Mouse (Mus musculus): ENCODE measurements around the gene A930009A15Rik. TPM values are rescaled to one million over a fixed set of nuclear protein-coding genes. Genes with fewer than 3 reads are reported as not detected.

Gene A930009A15Rik
- total and polyA plus RNA-seq, 3 experiments = not detected

DNA sequence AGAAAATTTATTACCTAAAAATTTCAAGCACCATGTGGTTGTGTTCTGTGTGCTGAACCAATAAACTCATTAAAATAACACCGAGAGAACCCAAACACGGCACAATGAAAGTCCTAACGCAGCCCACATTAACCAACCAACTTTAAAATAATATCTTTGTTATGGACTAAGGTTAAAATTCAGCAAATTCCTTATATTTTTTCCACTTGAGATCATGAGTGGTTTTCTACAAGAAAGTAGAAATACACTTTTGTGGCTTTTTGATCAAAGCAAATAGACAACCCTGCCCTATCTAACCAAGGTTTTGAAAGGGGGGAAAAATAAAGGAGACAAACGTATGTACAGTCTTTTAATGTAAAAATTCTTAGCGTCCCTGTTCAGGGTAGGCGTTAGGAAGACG is 9.3 kb downstream of the A930009A15Rik start:
- peaks cover 39% of the 10 kb centered on the region for H3K9me3 ChIP-seq (replicated peaks)
- no peak for TF ChIP-seq GATA2 (IDR thresholded peaks at IDR 0.05; ENCODE audit: borderline replicate concordance, low read depth, low read length)
- no peak for TF ChIP-seq POLR2AphosphoS5 (IDR thresholded peaks at IDR 0.05; ENCODE audit: insufficient replicate concordance, low read depth, low read length)
- no peak for TF ChIP-seq CTCF (IDR thresholded peaks at IDR 0.05; ENCODE audit: low read depth, low read length)
- no peak for TF ChIP-seq TAL1 (conservative IDR thresholded peaks at IDR 0.05; ENCODE audit: low read depth, low read length)
- TF ChIP-seq GATA1 (IDR thresholded peaks at IDR 0.05; ENCODE audit: borderline replicate concordance, low read length) = no peak
- no peaks in the 10 kb centered on the region for H3K27me3 ChIP-seq (ENCODE audit: insufficient read depth, low read length)
- ATAC-seq (ENCODE audit: extremely low read depth, insufficient number of reproducible peaks, low FRiP score, poor library complexity, severe bottlenecking) = no peak
- H3K4me3 ChIP-seq (ENCODE audit: low read depth, low read length) = no peak overlapping the region
- H3K36me3 ChIP-seq (replicated peaks) = no peaks in the 10 kb centered on the region
- no peak for DNase-seq (ENCODE audit: low spot score)
- no peaks in the 10 kb centered on the region for H3K4me1 ChIP-seq (ENCODE audit: insufficient read depth, low read depth, low read length)

DNA sequence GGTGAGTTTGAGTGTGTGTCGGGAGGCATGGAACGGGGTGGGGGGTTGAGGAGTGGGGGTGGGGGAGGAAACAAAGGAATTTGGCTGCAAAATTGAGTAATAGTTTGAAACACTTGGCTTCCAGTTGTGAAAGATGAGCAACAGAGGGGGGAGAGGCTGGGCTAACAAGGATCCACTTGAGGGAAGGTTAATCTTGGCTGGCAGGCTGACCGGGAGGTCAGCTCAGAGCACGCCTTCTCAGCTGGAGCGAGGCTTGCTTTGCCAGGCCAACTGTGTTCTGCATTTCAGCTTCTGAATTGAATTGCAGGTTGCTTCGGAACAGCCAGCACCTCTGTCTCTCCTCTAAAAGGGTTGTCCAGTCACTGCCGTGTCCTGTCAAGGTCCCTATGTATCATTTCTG is 9.7 kb downstream of the A930009A15Rik start:
- Histone ChIP-seq H3K4me1 (ENCODE audit: insufficient read depth, low read depth, low read length) (no peaks in the 10 kb centered on the region), H3K36me3 (replicated peaks) (no peaks in the 10 kb centered on the region), H3K9me3 (replicated peaks) (peaks cover 36% of the 10 kb centered on the region), H3K4me3 (ENCODE audit: low read depth, low read length) (no peak overlapping the region), H3K27me3 (ENCODE audit: insufficient read depth, low read length) (no peaks in the 10 kb centered on the region)
- DNase-seq (ENCODE audit: low spot score) (no peak), ATAC-seq (ENCODE audit: extremely low read depth, insufficient number of reproducible peaks, low FRiP score, poor library complexity, severe bottlenecking) (no peak)
- TF ChIP-seq GATA1 (IDR thresholded peaks at IDR 0.05; ENCODE audit: borderline replicate concordance, low read length) = no peak
- no peak for TF ChIP-seq CTCF (IDR thresholded peaks at IDR 0.05; ENCODE audit: low read depth, low read length)
- no peak for TF ChIP-seq TAL1 (conservative IDR thresholded peaks at IDR 0.05; ENCODE audit: low read depth, low read length)
- no peak for TF ChIP-seq POLR2AphosphoS5 (IDR thresholded peaks at IDR 0.05; ENCODE audit: insufficient replicate concordance, low read depth, low read length)
- no peak for TF ChIP-seq GATA2 (IDR thresholded peaks at IDR 0.05; ENCODE audit: borderline replicate concordance, low read depth, low read length)

DNA sequence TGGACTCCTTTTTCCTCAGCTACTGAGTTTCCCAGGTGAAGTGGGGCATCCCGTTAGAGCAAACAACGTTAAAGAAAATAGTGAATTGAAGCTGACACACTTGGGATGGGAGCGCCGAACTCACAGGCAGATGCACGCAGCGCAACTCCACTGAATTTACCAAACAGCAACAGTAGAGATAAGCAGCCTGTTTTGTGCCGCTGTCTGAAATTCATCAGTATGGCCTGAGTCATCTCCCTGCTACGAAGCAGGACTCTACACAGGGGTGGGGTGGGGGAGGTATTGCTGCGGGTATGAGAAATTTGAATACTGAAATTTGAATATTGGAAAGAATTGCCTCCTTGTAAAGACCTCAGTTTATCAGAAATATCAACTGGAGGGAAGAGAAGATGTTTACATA is 12.2 kb downstream of the A930009A15Rik start:
- no peak overlapping the region for H3K4me3 ChIP-seq (ENCODE audit: low read depth, low read length)
- ATAC-seq (ENCODE audit: extremely low read depth, insufficient number of reproducible peaks, low FRiP score, poor library complexity, severe bottlenecking) = no peak

DNA sequence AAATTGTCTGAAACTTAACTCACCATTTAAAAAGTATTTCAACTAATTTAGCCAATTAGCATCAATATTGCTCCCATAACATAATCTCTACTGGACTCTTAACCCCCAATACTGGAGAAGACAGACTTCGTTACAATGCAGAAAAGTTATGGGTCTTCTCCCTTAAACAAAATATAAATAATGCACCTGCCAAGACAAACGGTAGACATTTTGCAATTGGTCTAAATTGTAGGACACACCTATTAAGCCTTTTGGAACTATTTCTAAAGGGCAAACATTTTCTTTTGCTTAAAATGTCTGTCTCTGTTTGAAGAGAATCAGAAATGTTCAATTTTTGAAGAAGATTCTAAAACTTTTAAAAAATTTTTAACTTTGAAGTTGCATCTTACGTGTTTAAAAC is 13.3 kb downstream of the A930009A15Rik start:
- no peak overlapping the region for H3K4me3 ChIP-seq (ENCODE audit: low read depth, low read length)
- no peaks in the 10 kb centered on the region for H3K4me1 ChIP-seq (ENCODE audit: insufficient read depth, low read depth, low read length)
- TF ChIP-seq GATA2 (IDR thresholded peaks at IDR 0.05; ENCODE audit: borderline replicate concordance, low read depth, low read length) (no peak), POLR2AphosphoS5 (IDR thresholded peaks at IDR 0.05; ENCODE audit: insufficient replicate concordance, low read depth, low read length) (no peak), CTCF (IDR thresholded peaks at IDR 0.05; ENCODE audit: low read depth, low read length) (no peak), GATA1 (IDR thresholded peaks at IDR 0.05; ENCODE audit: borderline replicate concordance, low read length) (no peak), TAL1 (conservative IDR thresholded peaks at IDR 0.05; ENCODE audit: low read depth, low read length) (no peak)
- H3K9me3 ChIP-seq (replicated peaks) = peaks cover 52% of the 10 kb centered on the region
- ATAC-seq (ENCODE audit: extremely low read depth, insufficient number of reproducible peaks, low FRiP score, poor library complexity, severe bottlenecking) (no peak), DNase-seq (ENCODE audit: low spot score) (no peak)
- no peaks in the 10 kb centered on the region for H3K27me3 ChIP-seq (ENCODE audit: insufficient read depth, low read length)
- H3K36me3 ChIP-seq (replicated peaks) = no peaks in the 10 kb centered on the region

More for the DNA sequence above, 12.2 kb downstream of the A930009A15Rik start:
- Histone ChIP-seq H3K36me3 (replicated peaks) (no peaks in the 10 kb centered on the region), H3K4me1 (ENCODE audit: insufficient read depth, low read depth, low read length) (no peaks in the 10 kb centered on the region), H3K27me3 (ENCODE audit: insufficient read depth, low read length) (no peaks in the 10 kb centered on the region), H3K9me3 (replicated peaks) (peaks cover 44% of the 10 kb centered on the region)
- TF ChIP-seq TAL1 (conservative IDR thresholded peaks at IDR 0.05; ENCODE audit: low read depth, low read length) = no peak
- TF ChIP-seq CTCF (IDR thresholded peaks at IDR 0.05; ENCODE audit: low read depth, low read length) = no peak
- no peak for TF ChIP-seq GATA1 (IDR thresholded peaks at IDR 0.05; ENCODE audit: borderline replicate concordance, low read length)
- no peak for TF ChIP-seq POLR2AphosphoS5 (IDR thresholded peaks at IDR 0.05; ENCODE audit: insufficient replicate concordance, low read depth, low read length)
- TF ChIP-seq GATA2 (IDR thresholded peaks at IDR 0.05; ENCODE audit: borderline replicate concordance, low read depth, low read length) = no peak
- DNase-seq (ENCODE audit: low spot score) = no peak

DNA sequence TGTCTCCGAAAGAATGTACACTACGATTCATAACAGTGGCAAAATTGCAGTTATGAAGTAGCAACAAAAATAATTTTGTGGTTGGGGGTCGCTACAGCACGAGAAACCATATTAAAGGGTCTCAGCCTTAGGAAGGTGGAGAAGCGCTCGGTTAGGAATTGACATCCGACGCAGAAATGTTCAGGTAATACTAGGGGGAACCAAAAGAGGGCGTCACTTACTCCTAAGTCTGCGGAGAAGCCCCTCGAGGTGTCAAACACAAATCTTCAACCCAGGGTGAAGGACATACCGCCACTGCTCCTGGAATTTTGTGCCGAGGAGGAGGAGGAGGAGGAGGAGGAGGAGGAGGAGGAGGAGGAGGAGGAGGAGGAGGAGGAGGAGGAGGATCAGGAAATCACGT is 14.9 kb downstream of the A930009A15Rik start:
- TF ChIP-seq POLR2AphosphoS5 (IDR thresholded peaks at IDR 0.05; ENCODE audit: insufficient replicate concordance, low read depth, low read length) = no peak
- no peak for TF ChIP-seq TAL1 (conservative IDR thresholded peaks at IDR 0.05; ENCODE audit: low read depth, low read length)
- TF ChIP-seq GATA1 (IDR thresholded peaks at IDR 0.05; ENCODE audit: borderline replicate concordance, low read length) = no peak
- TF ChIP-seq GATA2 (IDR thresholded peaks at IDR 0.05; ENCODE audit: borderline replicate concordance, low read depth, low read length) = no peak
- TF ChIP-seq CTCF (IDR thresholded peaks at IDR 0.05; ENCODE audit: low read depth, low read length) = no peak
- H3K27me3 ChIP-seq (ENCODE audit: insufficient read depth, low read length) = no peaks in the 10 kb centered on the region
- no peaks in the 10 kb centered on the region for H3K4me1 ChIP-seq (ENCODE audit: insufficient read depth, low read depth, low read length)
- no peaks in the 10 kb centered on the region for H3K36me3 ChIP-seq (replicated peaks)
- DNase-seq (ENCODE audit: low spot score) (no peak), ATAC-seq (ENCODE audit: extremely low read depth, insufficient number of reproducible peaks, low FRiP score, poor library complexity, severe bottlenecking) (no peak)
- no peak overlapping the region for H3K4me3 ChIP-seq (ENCODE audit: low read depth, low read length)
- H3K9me3 ChIP-seq (replicated peaks) = peaks cover 52% of the 10 kb centered on the region

DNA sequence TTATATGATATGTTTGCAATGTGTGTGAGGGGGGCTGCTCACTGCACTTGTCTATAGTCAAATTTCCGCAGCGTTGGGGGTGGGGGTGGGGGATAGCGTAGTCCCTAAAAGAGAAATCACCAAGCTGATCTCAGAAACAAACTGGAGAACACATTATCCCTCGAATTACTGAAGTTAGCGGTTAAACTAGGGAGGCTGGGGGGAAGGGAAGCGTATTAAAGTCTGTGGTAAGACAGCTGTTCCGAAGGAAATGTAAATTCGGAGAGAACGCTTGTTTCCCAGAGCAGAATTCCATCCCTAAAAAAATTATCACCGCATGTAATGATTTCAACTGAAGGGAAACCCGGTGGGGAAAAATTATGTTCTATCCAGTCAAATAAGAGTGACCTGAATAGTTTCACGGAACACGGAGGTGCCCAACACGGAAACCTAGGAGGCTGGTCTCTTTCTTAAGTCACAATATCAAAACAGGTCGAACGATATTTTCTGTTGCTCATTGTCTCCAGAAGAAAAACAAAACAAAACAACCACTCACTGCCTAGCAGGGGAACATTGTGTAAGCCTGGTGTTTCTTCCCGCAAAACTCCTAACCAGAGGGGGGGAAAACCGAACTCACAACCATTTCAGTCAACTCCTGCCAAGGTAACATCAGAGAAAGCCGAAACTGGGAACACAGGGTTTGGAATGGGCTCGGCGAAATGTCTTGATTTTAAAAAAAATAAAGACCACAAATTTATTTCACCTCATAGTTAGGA is 15.9 kb downstream of the A930009A15Rik start:
- ATAC-seq (ENCODE audit: extremely low read depth, insufficient number of reproducible peaks, low FRiP score, poor library complexity, severe bottlenecking) (no peak), DNase-seq (ENCODE audit: low spot score) (no peak)
- H3K36me3 ChIP-seq (replicated peaks) = no peaks in the 10 kb centered on the region
- no peak overlapping the region for H3K4me3 ChIP-seq (ENCODE audit: low read depth, low read length)
- no peaks in the 10 kb centered on the region for H3K4me1 ChIP-seq (ENCODE audit: insufficient read depth, low read depth, low read length)
- peaks cover 50% of the 10 kb centered on the region for H3K9me3 ChIP-seq (replicated peaks)
- TF ChIP-seq CTCF (IDR thresholded peaks at IDR 0.05; ENCODE audit: low read depth, low read length) (no peak), GATA1 (IDR thresholded peaks at IDR 0.05; ENCODE audit: borderline replicate concordance, low read length) (no peak), TAL1 (conservative IDR thresholded peaks at IDR 0.05; ENCODE audit: low read depth, low read length) (no peak), GATA2 (IDR thresholded peaks at IDR 0.05; ENCODE audit: borderline replicate concordance, low read depth, low read length) (no peak), POLR2AphosphoS5 (IDR thresholded peaks at IDR 0.05; ENCODE audit: insufficient replicate concordance, low read depth, low read length) (no peak)
- no peaks in the 10 kb centered on the region for H3K27me3 ChIP-seq (ENCODE audit: insufficient read depth, low read length)

All from G1E (cell line).